Mouse (Mus musculus): Measurements from ENCODE around the gene Gpatch2. TPM values are rescaled to one million over a fixed set of nuclear protein-coding genes. Genes with fewer than 3 reads are reported as not detected.

Gene Gpatch2
- polyA plus RNA-seq, 1 experiment, result 0.39 TPM

- Histone ChIP-seq H3K27me3 (ENCODE audit: control insufficient read depth) (no peaks in the 10 kb centered on the region), H3K9me3 (ENCODE audit: control insufficient read depth, low read length) (no peaks in the 10 kb centered on the region), H3K36me3 (ENCODE audit: control insufficient read depth) (peaks cover 15% of the 10 kb centered on the region), H3K4me3 (replicated peaks) (no peak overlapping the region), H3K4me1 (ENCODE audit: control insufficient read depth) (no peaks in the 10 kb centered on the region)
- TF ChIP-seq GATA1 (IDR thresholded peaks at IDR 0.05; ENCODE audit: low read length), result no peak
- no peak for TF ChIP-seq TAL1 (IDR thresholded peaks at IDR 0.05; ENCODE audit: low read length)
Measured at GRCm38 (mm10) chr1:187238061-187238460, 22.8 kb downstream of the Gpatch2 start.

GRCm38 (mm10) chr1:187240304-187240703 is 25.0 kb downstream of the Gpatch2 start:
- TF ChIP-seq TAL1 (IDR thresholded peaks at IDR 0.05; ENCODE audit: low read length) (no peak), GATA1 (IDR thresholded peaks at IDR 0.05; ENCODE audit: low read length) (no peak)
- H3K4me3 ChIP-seq (replicated peaks), result no peak overlapping the region
- no peaks in the 10 kb centered on the region for H3K4me1 ChIP-seq (ENCODE audit: control insufficient read depth)
- H3K27me3 ChIP-seq (ENCODE audit: control insufficient read depth), result no peaks in the 10 kb centered on the region
- peaks cover 5% of the 10 kb centered on the region for H3K36me3 ChIP-seq (ENCODE audit: control insufficient read depth)
- no peaks in the 10 kb centered on the region for H3K9me3 ChIP-seq (ENCODE audit: control insufficient read depth, low read length)

- Histone ChIP-seq H3K4me3 (replicated peaks) (no peak overlapping the region), H3K27me3 (ENCODE audit: control insufficient read depth) (no peaks in the 10 kb centered on the region), H3K4me1 (ENCODE audit: control insufficient read depth) (no peaks in the 10 kb centered on the region), H3K9me3 (ENCODE audit: control insufficient read depth, low read length) (no peaks in the 10 kb centered on the region), H3K36me3 (ENCODE audit: control insufficient read depth) (peaks cover 6% of the 10 kb centered on the region)
- TF ChIP-seq GATA1 (IDR thresholded peaks at IDR 0.05; ENCODE audit: low read length) (no peak), TAL1 (IDR thresholded peaks at IDR 0.05; ENCODE audit: low read length) (no peak)
Measured at GRCm38 (mm10) chr1:187241329-187241728, 26.0 kb downstream of the Gpatch2 start.

- TF ChIP-seq GATA1 (IDR thresholded peaks at IDR 0.05; ENCODE audit: low read length), result no peak
- no peak for TF ChIP-seq TAL1 (IDR thresholded peaks at IDR 0.05; ENCODE audit: low read length)
- Histone ChIP-seq H3K4me1 (ENCODE audit: control insufficient read depth) (no peaks in the 10 kb centered on the region), H3K36me3 (ENCODE audit: control insufficient read depth) (peaks cover 5% of the 10 kb centered on the region; the same call in 1 of the 2 replicates), H3K9me3 (ENCODE audit: control insufficient read depth, low read length) (no peaks in the 10 kb centered on the region), H3K4me3 (replicated peaks) (no peak overlapping the region), H3K27me3 (ENCODE audit: control insufficient read depth) (no peaks in the 10 kb centered on the region)
Measured at GRCm38 (mm10) chr1:187244734-187245133, 29.4 kb downstream of the Gpatch2 start.

GRCm38 (mm10) chr1:187250741-187251262 is 35.5 kb downstream of the Gpatch2 start:
- Histone ChIP-seq H3K36me3 (ENCODE audit: control insufficient read depth) (peaks cover 7% of the 10 kb centered on the region), H3K4me3 (replicated peaks) (no peak overlapping the region), H3K4me1 (ENCODE audit: control insufficient read depth) (no peaks in the 10 kb centered on the region), H3K27me3 (ENCODE audit: control insufficient read depth) (no peaks in the 10 kb centered on the region), H3K9me3 (ENCODE audit: control insufficient read depth, low read length) (no peaks in the 10 kb centered on the region)
- no peak for TF ChIP-seq TAL1 (IDR thresholded peaks at IDR 0.05; ENCODE audit: low read length)
- no peak for TF ChIP-seq GATA1 (IDR thresholded peaks at IDR 0.05; ENCODE audit: low read length)

GRCm38 (mm10) chr1:187258756-187259155 is 43.4 kb downstream of the Gpatch2 start:
- Histone ChIP-seq H3K36me3 (ENCODE audit: control insufficient read depth) (no peaks in the 10 kb centered on the region), H3K27me3 (ENCODE audit: control insufficient read depth) (no peaks in the 10 kb centered on the region)
- TF ChIP-seq TAL1 (IDR thresholded peaks at IDR 0.05; ENCODE audit: low read length), result no peak
- TF ChIP-seq GATA1 (IDR thresholded peaks at IDR 0.05; ENCODE audit: low read length), result no peak

GRCm38 (mm10) chr1:187267601-187268000 is 52.3 kb downstream of the Gpatch2 start:
- no peak for TF ChIP-seq GATA1 (IDR thresholded peaks at IDR 0.05; ENCODE audit: low read length)
- no peak for TF ChIP-seq TAL1 (IDR thresholded peaks at IDR 0.05; ENCODE audit: low read length)
- Histone ChIP-seq H3K36me3 (ENCODE audit: control insufficient read depth) (no peaks in the 10 kb centered on the region), H3K9me3 (ENCODE audit: control insufficient read depth, low read length) (no peaks in the 10 kb centered on the region), H3K4me3 (replicated peaks) (no peak overlapping the region), H3K27me3 (ENCODE audit: control insufficient read depth) (no peaks in the 10 kb centered on the region), H3K4me1 (ENCODE audit: control insufficient read depth) (no peaks in the 10 kb centered on the region)

More at GRCm38 (mm10) chr1:187258756-187259155, 43.4 kb downstream of the Gpatch2 start:
- no peaks in the 10 kb centered on the region for H3K9me3 ChIP-seq (ENCODE audit: control insufficient read depth, low read length)
- H3K4me3 ChIP-seq (replicated peaks), result no peak overlapping the region
- H3K4me1 ChIP-seq (ENCODE audit: control insufficient read depth), result no peaks in the 10 kb centered on the region

GRCm38 (mm10) chr1:187270318-187271247 is 55.3 kb downstream of the Gpatch2 start:
- H3K9me3 ChIP-seq (ENCODE audit: control insufficient read depth, low read length), result no peaks in the 10 kb centered on the region
- H3K4me1 ChIP-seq (ENCODE audit: control insufficient read depth), result no peaks in the 10 kb centered on the region
- H3K36me3 ChIP-seq (ENCODE audit: control insufficient read depth), result no peaks in the 10 kb centered on the region
- TF ChIP-seq TAL1 (IDR thresholded peaks at IDR 0.05; ENCODE audit: low read length), result no peak
- TF ChIP-seq GATA1 (IDR thresholded peaks at IDR 0.05; ENCODE audit: low read length), result no peak
- H3K27me3 ChIP-seq (ENCODE audit: control insufficient read depth), result no peaks in the 10 kb centered on the region
- H3K4me3 ChIP-seq (replicated peaks), result no peak overlapping the region

GRCm38 (mm10) chr1:187277324-187277723 is 62.0 kb downstream of the Gpatch2 start:
- no peaks in the 10 kb centered on the region for H3K27me3 ChIP-seq (ENCODE audit: control insufficient read depth)
- H3K4me3 ChIP-seq (replicated peaks), result no peak overlapping the region
- H3K9me3 ChIP-seq (ENCODE audit: control insufficient read depth, low read length), result no peaks in the 10 kb centered on the region
- no peaks in the 10 kb centered on the region for H3K4me1 ChIP-seq (ENCODE audit: control insufficient read depth)
- TF ChIP-seq TAL1 (IDR thresholded peaks at IDR 0.05; ENCODE audit: low read length) (no peak), GATA1 (IDR thresholded peaks at IDR 0.05; ENCODE audit: low read length) (no peak)
- H3K36me3 ChIP-seq (ENCODE audit: control insufficient read depth), result no peaks in the 10 kb centered on the region

Data from erythroblast, embryonic 14.5 days (primary cell).